18 mouse cellular contexts compared by ENCODE assay signal in genomic region chr1:51996056-51996455, GRCm38 (mm10). TPM values are rescaled to one million over a fixed set of nuclear protein-coding genes. Genes with fewer than 3 reads are reported as not detected.
DNase-seq lines count a peak whose midpoint lies in the region; ATAC-seq and TF ChIP-seq lines count a peak whose summit lies in the region.
"Had no signal": no experiment of that assay in that cellular context is flagged by ENCODE, and none has a peak within 500 bp of the region (broad histone marks: within the 10 kb centered on the region; RNA-seq: fewer than 3 reads in every experiment).

No protein-coding gene starts in this region.

- no peak for TF ChIP-seq CTCF in heart, postnatal 0 days (IDR thresholded peaks at IDR 0.05; ENCODE audit: low read depth)

- TF ChIP-seq EP300 in heart, postnatal 0 days (IDR thresholded peaks at IDR 0.05; ENCODE audit: low read depth) = no peak

- H3K27ac ChIP-seq in heart, postnatal 0 days (ENCODE audit: low read depth) = peak overlapping the region; percentile 85
- no peak overlapping the region for H3K27ac ChIP-seq in heart, embryonic 10.5 days
- H3K27ac ChIP-seq in lung, embryonic 16.5 days (ENCODE audit: low read length) = peak overlapping the region; percentile 91
- H3K27ac ChIP-seq in stomach, embryonic 15.5 days = peak overlapping the region; percentile 82; the same call in 1 of the 2 replicates
- H3K27ac ChIP-seq: hindbrain, embryonic 14.5 days; liver, embryonic 12.5 days had no signal

- H3K4me3 ChIP-seq in heart, postnatal 0 days (ENCODE audit: low read depth, low read length) = no peak overlapping the region
- H3K4me3 ChIP-seq in heart, embryonic 10.5 days = no peak overlapping the region
- no peak overlapping the region for H3K4me3 ChIP-seq in lung, embryonic 16.5 days (ENCODE audit: low read length)
- H3K4me3 ChIP-seq in stomach, embryonic 15.5 days (replicated peaks) = no peak overlapping the region
- H3K4me3 ChIP-seq: liver, embryonic 12.5 days; megakaryocyte, embryonic 14.5 days had no signal

- no peak for ATAC-seq in heart, postnatal 0 days (ENCODE audit: insufficient read depth, low read depth)
- ATAC-seq in lung, embryonic 16.5 days (ENCODE audit: low read depth) = 0 out of 2 replicates have a peak, but pooled peaks have one; percentile 26
- no peak for ATAC-seq in stomach, embryonic 15.5 days (ENCODE audit: insufficient read depth, low FRiP score, low read depth)
- ATAC-seq: CD4-positive, CD25-positive, alpha-beta regulatory T cell, adult 4 months; forebrain, postnatal 0 days; liver, embryonic 12.5 days had no signal

- H3K9me3 ChIP-seq in heart, postnatal 0 days (replicated peaks; ENCODE audit: control insufficient read depth, low read length) = no peaks in the 10 kb centered on the region
- no peaks in the 10 kb centered on the region for H3K9me3 ChIP-seq in heart, embryonic 10.5 days
- H3K9me3 ChIP-seq in lung, embryonic 16.5 days (ENCODE audit: control insufficient read depth, low read length) = no peaks in the 10 kb centered on the region
- H3K9me3 ChIP-seq in stomach, embryonic 15.5 days = no peaks in the 10 kb centered on the region
- H3K9me3 ChIP-seq: liver, embryonic 12.5 days; megakaryocyte, embryonic 14.5 days had no signal

- H3K4me2 ChIP-seq in heart, postnatal 0 days (ENCODE audit: low read depth, low read length) = no peak overlapping the region
- H3K4me2 ChIP-seq in lung, embryonic 16.5 days (ENCODE audit: low read depth, low read length) = no peak overlapping the region
- no peak overlapping the region for H3K4me2 ChIP-seq in stomach, embryonic 15.5 days
- H3K4me2 ChIP-seq: hindbrain, embryonic 14.5 days; liver, embryonic 12.5 days had no signal

- peaks cover 21% of the 10 kb centered on the region for H3K4me1 ChIP-seq in heart, postnatal 0 days (ENCODE audit: control insufficient read depth, insufficient read depth)
- peaks cover 20% of the 10 kb centered on the region; the same call in 1 of the 2 replicates for H3K4me1 ChIP-seq in heart, embryonic 10.5 days
- H3K4me1 ChIP-seq in lung, embryonic 16.5 days (replicated peaks; ENCODE audit: control insufficient read depth, insufficient read depth, low read length) = peaks cover 24% of the 10 kb centered on the region
- H3K4me1 ChIP-seq in stomach, embryonic 15.5 days = peaks cover 10% of the 10 kb centered on the region
- H3K4me1 ChIP-seq: liver, embryonic 12.5 days had no signal

- no peaks in the 10 kb centered on the region for H3K36me3 ChIP-seq in heart, postnatal 0 days (replicated peaks; ENCODE audit: control insufficient read depth, insufficient read depth, low read length)
- no peaks in the 10 kb centered on the region for H3K36me3 ChIP-seq in heart, embryonic 10.5 days
- no peaks in the 10 kb centered on the region for H3K36me3 ChIP-seq in lung, embryonic 16.5 days (ENCODE audit: control insufficient read depth, insufficient read depth, low read length)
- no peaks in the 10 kb centered on the region for H3K36me3 ChIP-seq in stomach, embryonic 15.5 days
- H3K36me3 ChIP-seq: liver, embryonic 12.5 days had no signal

- WGBS in heart, postnatal 0 days = 50% methylated on average over 3 of the region's 3 CpGs
- 76% methylated on average over 3 of the region's 3 CpGs for WGBS in heart, embryonic 10.5 days
- WGBS in lung, embryonic 16.5 days = 22% methylated on average over 3 of the region's 3 CpGs
- 39% methylated on average over 3 of the region's 3 CpGs for WGBS in stomach, embryonic 15.5 days

- H3K27me3 ChIP-seq in heart, postnatal 0 days (ENCODE audit: control insufficient read depth, insufficient read depth, low read length) = no peaks in the 10 kb centered on the region
- no peaks in the 10 kb centered on the region for H3K27me3 ChIP-seq in heart, embryonic 10.5 days (ENCODE audit: insufficient read depth, poor library complexity, severe bottlenecking)
- no peaks in the 10 kb centered on the region for H3K27me3 ChIP-seq in lung, embryonic 16.5 days (ENCODE audit: control insufficient read depth, insufficient read depth, low read depth, low read length)
- no peaks in the 10 kb centered on the region for H3K27me3 ChIP-seq in stomach, embryonic 15.5 days (replicated peaks)
- H3K27me3 ChIP-seq: liver, embryonic 12.5 days had no signal

- no peak for DNase-seq in heart, postnatal 0 days (ENCODE audit: low spot score)
- no peak for DNase-seq in heart, embryonic 10.5 days (ENCODE audit: low spot score)
- DNase-seq in lung, postnatal 25 days (ENCODE audit: low spot score) = no peak
- DNase-seq in heart, postnatal 4 days = peak; percentile 39
- no peak for DNase-seq in cerebellum, postnatal 14 days
- DNase-seq in right cerebral cortex, postnatal 25 days = no peak
- DNase-seq: adrenal gland, postnatal 14 days; cerebellum, adult 9-10 months; forebrain, postnatal 0 days; gastrocnemius, postnatal 25 days; kidney, adult 9 months had no signal

- no peak overlapping the region for H3K9ac ChIP-seq in heart, postnatal 0 days (replicated peaks; ENCODE audit: low read depth, low read length)
- H3K9ac ChIP-seq in lung, embryonic 16.5 days (ENCODE audit: low read length) = no peak overlapping the region
- H3K9ac ChIP-seq in stomach, embryonic 15.5 days = no peak overlapping the region
- H3K9ac ChIP-seq: forebrain, postnatal 0 days; hindbrain, embryonic 14.5 days; liver, embryonic 12.5 days had no signal

RNA-seq across cellular contexts. Expression of gene Stat4, which starts 9.1 kb away (rescaled TPM):
- total RNA-seq in heart, postnatal 0 days (2014; rRNA removed; ENCODE audit: low replicate concordance) = 0.27 and 1.2 TPM in 2 replicates
- polyA plus RNA-seq in heart, postnatal 0 days (2015; fragmentation: Nextera tagmentation; extraction: Ambion mirVana) = 0.27 and 0.33 TPM in 2 replicates
- polyA plus RNA-seq in heart, embryonic 10.5 days (2016; fragmentation: Nextera tagmentation; extraction: Ambion mirVana) = 0.99 and 1.0 TPM in 2 replicates
- 1.4 and 2.3 TPM in 2 replicates for polyA plus RNA-seq in lung, embryonic 16.5 days (2015; fragmentation: Nextera tagmentation; extraction: Ambion mirVana)
- under 1 TPM; 0.25 to 0.33 TPM for total RNA-seq in heart, postnatal 4 days (2021)
- polyA plus RNA-seq in stomach, embryonic 15.5 days (2015; fragmentation: Nextera tagmentation; extraction: Ambion mirVana) = 2.5 and 2.6 TPM in 2 replicates
- total RNA-seq: gastrocnemius, postnatal 25 days; MEL had no signal
